Mouse (Mus musculus): Measurements from ENCODE around the gene Caprin2.
A peak's percentile ranks its signal among the peaks of the same experiment; 100 is the strongest.

DNA sequence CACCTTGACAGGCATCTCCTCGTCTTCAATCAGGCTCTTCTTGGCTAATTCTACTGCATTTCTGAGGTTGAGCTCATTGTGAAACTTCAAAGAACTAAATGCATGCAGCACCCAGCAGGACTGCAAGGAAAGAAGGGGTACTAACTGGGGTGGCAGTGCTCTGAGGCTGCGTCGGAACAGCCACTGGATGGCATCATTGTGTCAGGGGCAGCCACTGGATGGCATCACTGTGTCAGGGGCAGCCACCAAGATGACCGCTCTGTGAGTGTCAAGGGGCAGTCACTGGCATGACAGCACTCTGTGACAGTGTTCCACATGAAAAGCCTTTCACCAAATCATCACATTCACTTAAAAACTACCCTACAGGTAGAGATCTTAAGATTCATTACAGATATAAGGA, 96.3 kb downstream of the Caprin2 start:
- TF ChIP-seq CTCF (IDR thresholded peaks at IDR 0.05; ENCODE audit: borderline replicate concordance, insufficient read depth, low read length) (peak; percentile 32; the same call in 1 of the 2 replicates), POLR2A (IDR thresholded peaks at IDR 0.05; ENCODE audit: low read depth, low read length) (no peak)

Data from embryonic fibroblast, embryonic 13.5 days (primary cell).